Mouse (Mus musculus) myocyte (in vitro differentiated cells): ENCODE results near the gene Ubtf. TPM values are rescaled to one million over a fixed set of nuclear protein-coding genes. Genes with fewer than 3 reads are reported as not detected.

Experiments used
- H3K27me3 ChIP-seq: one replicate; pipeline ENCODE4 v1.6.1; 2011; ENCODE audit not compliant: control insufficient read depth, insufficient read depth, insufficient read length
- H3K36me3 ChIP-seq: one replicate; pipeline ENCODE4 v1.6.1; 2011; ENCODE audit not compliant: control insufficient read depth, insufficient read depth
- H3K4me2 ChIP-seq: one replicate; pipeline ENCODE4 v1.6.1; 2011; ENCODE audit warnings: low read depth, control low read depth
- H3K4me3 ChIP-seq: one replicate; pipeline ENCODE4 v1.5.1; 2011; ENCODE audit warnings: mild to moderate bottlenecking, control low read depth, moderate library complexity
- H3K79me2 ChIP-seq: one replicate; pipeline ENCODE4 v1.6.1; 2011; ENCODE audit not compliant: control insufficient read depth, insufficient read depth
- H3ac ChIP-seq: one replicate; pipeline ENCODE4 v1.6.1; 2011; ENCODE audit not compliant: control insufficient read depth, insufficient read length
- CEBPB ChIP-seq: IDR thresholded peaks from 2 replicates; pipeline ENCODE4 v1.6.1; 2011; ENCODE audit warnings: mild to moderate bottlenecking, moderate library complexity; ENCODE audit not compliant: poor library complexity, insufficient read depth, severe bottlenecking
- E2F4 ChIP-seq: IDR thresholded peaks from one replicate; pipeline ENCODE4 v1.6.1; 2011; ENCODE audit warnings: mild to moderate bottlenecking, control low read depth, moderate library complexity; ENCODE audit not compliant: insufficient read depth
- MAX ChIP-seq: IDR thresholded peaks from one replicate; pipeline ENCODE4 v1.6.1; 2011; ENCODE audit warnings: low read depth, mild to moderate bottlenecking, control low read depth
- MYOD1 ChIP-seq, 3 experiments: IDR thresholded peaks; one replicate each; pipeline ENCODE4 v1.6.1; 2011; ENCODE audit warnings: control low read depth in 2 of 3, low read depth in 2 of 3, mild to moderate bottlenecking in 2 of 3, moderate library complexity in 1 of 3; ENCODE audit not compliant: insufficient read length in 2 of 3, control insufficient read depth in 1 of 3
- MYOG ChIP-seq, 3 experiments: IDR thresholded peaks; one replicate each; pipeline ENCODE4 v1.6.1; 2011; ENCODE audit warnings: control low read depth in 2 of 3, low read depth in 2 of 3, mild to moderate bottlenecking in 2 of 3; ENCODE audit not compliant: insufficient read length in 2 of 3, control insufficient read depth in 1 of 3, insufficient read depth in 1 of 3
- POLR2A ChIP-seq: IDR thresholded peaks from one replicate; pipeline ENCODE4 v1.6.1; 2011; ENCODE audit warnings: low read depth, mild to moderate bottlenecking, control low read depth, moderate library complexity; ENCODE audit not compliant: insufficient read length
- POLR2AphosphoS2 ChIP-seq: IDR thresholded peaks from one replicate; pipeline ENCODE4 v1.6.1; 2011; ENCODE audit warnings: low read depth, control low read depth; ENCODE audit not compliant: insufficient read length
- REST ChIP-seq: IDR thresholded peaks from one replicate; pipeline ENCODE4 v1.6.1; 2011; ENCODE audit warnings: mild to moderate bottlenecking, control low read depth, moderate library complexity; ENCODE audit not compliant: insufficient read depth, insufficient read length
- SRF ChIP-seq: IDR thresholded peaks from one replicate; pipeline ENCODE4 v1.6.1; 2011; ENCODE audit warnings: low read depth; ENCODE audit not compliant: control insufficient read depth, insufficient read length
- TCF12 ChIP-seq: IDR thresholded peaks from one replicate; pipeline ENCODE4 v1.6.1; 2011; ENCODE audit warnings: mild to moderate bottlenecking, control low read depth; ENCODE audit not compliant: poor library complexity, insufficient read depth, severe bottlenecking
- TCF3 ChIP-seq: IDR thresholded peaks from one replicate; pipeline ENCODE4 v1.6.1; 2011; ENCODE audit warnings: low read depth, control low read depth; ENCODE audit not compliant: insufficient read length
- USF1 ChIP-seq: IDR thresholded peaks from one replicate; pipeline ENCODE4 v1.6.1; 2011; ENCODE audit warnings: low read depth, mild to moderate bottlenecking, control low read depth, moderate library complexity
- polyA plus RNA-seq: library from polyadenylated mRNA; unstranded; fragments of >200 nt; fragmentation: generic; extraction: Trizol; gene quantifications from one replicate; pipeline ENCODE4 v1.2.1, GENCODE M21; 2012; ENCODE audit warnings: missing spikeins

Ubtf gene
- polyA plus RNA-seq, 1 experiment, result 58.6 TPM

DNA sequence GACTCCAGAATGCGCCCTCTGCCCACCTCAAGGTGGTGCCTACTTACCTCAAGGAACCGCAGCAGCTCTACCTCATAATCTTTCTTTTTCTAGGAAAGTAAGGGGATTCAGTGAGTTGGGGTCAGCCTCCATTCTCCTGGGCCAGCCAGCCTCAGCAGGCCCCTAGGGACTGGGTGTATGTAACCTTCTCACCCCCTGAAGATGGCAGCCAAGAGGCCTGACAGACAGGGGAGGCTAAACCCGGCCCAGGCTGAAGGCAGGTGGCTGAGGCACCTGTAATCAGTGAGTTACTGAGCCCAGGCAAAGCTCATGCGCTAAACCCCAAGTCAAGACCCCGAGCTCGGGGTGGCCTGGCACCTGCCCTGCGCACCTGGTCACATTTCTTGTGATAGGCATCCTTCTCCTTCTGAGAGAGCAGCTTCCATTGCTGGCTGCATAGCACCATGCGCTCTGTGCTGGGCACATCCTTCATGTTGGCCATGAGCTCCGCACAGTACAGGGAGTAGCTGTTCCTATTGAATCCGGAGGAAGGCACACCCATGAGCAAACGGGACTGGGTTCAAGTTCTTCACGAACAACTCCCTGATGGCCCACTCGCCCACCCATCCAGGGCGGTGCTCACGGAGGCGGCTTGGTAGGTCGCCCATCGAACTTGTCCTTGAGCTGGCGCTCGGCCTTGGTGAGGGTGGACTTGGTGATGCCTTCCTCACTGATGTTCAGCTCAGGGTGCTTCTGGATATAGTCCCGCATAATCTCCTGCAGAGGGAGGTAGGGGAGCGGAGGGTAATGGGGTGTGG, 9.5 kb downstream of the Ubtf start:
- no peaks in the 10 kb centered on the region for H3K27me3 ChIP-seq
- H3K4me3 ChIP-seq, result peak overlapping the region; percentile 18
- peak overlapping the region; percentile 83 for H3K4me2 ChIP-seq

DNA sequence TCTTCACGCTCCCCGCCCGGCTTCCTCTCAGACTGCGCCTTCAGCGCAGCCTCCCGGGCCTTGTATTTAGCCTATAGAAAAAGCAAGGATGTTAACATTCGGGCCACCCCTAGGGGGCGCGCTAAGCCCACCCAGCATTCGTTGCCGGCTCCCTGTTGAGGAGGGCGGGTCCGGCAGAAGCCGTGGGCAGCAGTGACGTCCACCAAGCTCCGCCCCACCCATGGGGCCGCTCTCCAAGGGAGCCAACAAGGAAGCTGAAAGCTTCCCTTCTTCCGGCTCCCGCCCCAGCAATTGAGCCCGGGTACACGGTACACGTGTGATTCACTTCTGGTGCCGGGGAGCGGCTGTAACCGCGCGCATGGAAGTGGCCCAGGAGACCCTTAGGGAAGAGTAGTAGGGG, 10.6 kb downstream of the Ubtf start:
- TF ChIP-seq MYOD1 (IDR thresholded peaks at IDR 0.05; ENCODE audit: control insufficient read depth in 1 of 3, insufficient read length in 2 of 3, low read depth in 2 of 3) (no peak), CEBPB (no peak), POLR2A (peak; percentile 46), POLR2AphosphoS2 (peak; percentile 91)
- peaks cover 14% of the 10 kb centered on the region for H3K36me3 ChIP-seq
- H3K27me3 ChIP-seq, result no peaks in the 10 kb centered on the region

More for the DNA sequence above, 9.5 kb downstream of the Ubtf start:
- H3K79me2 ChIP-seq, result peaks cover 4% of the 10 kb centered on the region
- no peak overlapping the region for H3ac ChIP-seq
- peak; percentile 35 for TF ChIP-seq POLR2AphosphoS2
- no peak for TF ChIP-seq REST
- H3K36me3 ChIP-seq, result peaks cover 19% of the 10 kb centered on the region

DNA sequence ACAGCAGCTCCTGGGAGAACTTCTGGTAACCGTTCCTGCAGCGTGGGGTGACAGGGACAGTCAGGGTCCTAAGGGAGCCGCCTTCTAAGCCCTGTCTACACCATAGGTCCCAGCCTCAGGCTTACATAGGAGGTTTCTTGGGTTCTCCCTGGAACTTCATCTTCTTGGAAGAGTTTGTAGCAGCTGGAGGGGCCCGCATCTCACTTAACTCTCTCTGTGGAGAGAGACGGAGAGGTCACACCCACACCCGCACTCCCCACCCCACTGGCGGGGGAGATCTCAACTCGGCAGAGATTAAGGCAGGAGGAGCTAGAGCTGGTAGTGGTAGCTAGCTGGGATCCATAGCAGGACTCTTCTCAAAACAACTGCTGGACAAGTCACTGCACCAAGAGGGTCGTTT, 11.4 kb downstream of the Ubtf start:
- TF ChIP-seq MYOG (IDR thresholded peaks at IDR 0.05; ENCODE audit: control insufficient read depth in 1 of 3, insufficient read depth in 1 of 3, insufficient read length in 2 of 3, low read depth in 2 of 3) (no peak), POLR2AphosphoS2 (no peak), MAX (no peak), TCF12 (no peak), MYOD1 (IDR thresholded peaks at IDR 0.05; ENCODE audit: control insufficient read depth in 1 of 3, insufficient read length in 2 of 3, low read depth in 2 of 3) (no peak), TCF3 (no peak), POLR2A (no peak), USF1 (no peak), E2F4 (no peak), REST (no peak), CEBPB (no peak), SRF (no peak)
- Histone ChIP-seq H3ac (no peak overlapping the region), H3K4me2 (no peak overlapping the region), H3K27me3 (no peaks in the 10 kb centered on the region), H3K36me3 (peaks cover 10% of the 10 kb centered on the region), H3K79me2 (no peaks in the 10 kb centered on the region), H3K4me3 (no peak overlapping the region)

More for the DNA sequence above, 10.6 kb downstream of the Ubtf start:
- H3ac ChIP-seq, result no peak overlapping the region
- H3K4me3 ChIP-seq, result peak overlapping the region; percentile 18
- no peaks in the 10 kb centered on the region for H3K79me2 ChIP-seq
- peak overlapping the region; percentile 83 for H3K4me2 ChIP-seq

DNA sequence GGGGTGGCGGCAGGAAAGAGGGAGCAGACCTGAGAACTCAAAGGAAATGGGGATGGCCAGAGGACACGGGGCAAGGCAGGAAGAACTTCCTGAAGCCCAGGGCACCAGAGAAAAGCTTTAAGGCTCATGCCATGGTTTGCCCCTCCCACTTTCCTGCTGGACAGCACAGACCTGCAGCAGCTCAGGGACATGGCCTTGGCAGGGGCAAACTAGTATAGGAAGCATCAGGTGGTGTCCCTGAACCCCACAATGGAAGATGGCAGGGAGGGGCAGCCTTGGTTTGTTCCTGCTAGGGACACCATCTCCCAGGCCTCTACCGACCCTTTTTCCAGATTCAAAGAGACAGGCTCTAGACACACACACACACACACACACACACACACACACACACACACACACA, 14.2 kb downstream of the Ubtf start:
- H3K36me3 ChIP-seq, result peaks cover 6% of the 10 kb centered on the region
- H3K27me3 ChIP-seq, result no peaks in the 10 kb centered on the region
- no peaks in the 10 kb centered on the region for H3K79me2 ChIP-seq
- H3ac ChIP-seq, result no peak overlapping the region
- no peak overlapping the region for H3K4me2 ChIP-seq
- no peak overlapping the region for H3K4me3 ChIP-seq
- no peak for TF ChIP-seq REST
- TF ChIP-seq POLR2A, result no peak
- TF ChIP-seq MAX, result no peak
- no peak for TF ChIP-seq MYOG (IDR thresholded peaks at IDR 0.05; ENCODE audit: control insufficient read depth in 1 of 3, insufficient read depth in 1 of 3, insufficient read length in 2 of 3, low read depth in 2 of 3)
- peak; percentile 67 for TF ChIP-seq POLR2AphosphoS2
- no peak for TF ChIP-seq TCF12

DNA sequence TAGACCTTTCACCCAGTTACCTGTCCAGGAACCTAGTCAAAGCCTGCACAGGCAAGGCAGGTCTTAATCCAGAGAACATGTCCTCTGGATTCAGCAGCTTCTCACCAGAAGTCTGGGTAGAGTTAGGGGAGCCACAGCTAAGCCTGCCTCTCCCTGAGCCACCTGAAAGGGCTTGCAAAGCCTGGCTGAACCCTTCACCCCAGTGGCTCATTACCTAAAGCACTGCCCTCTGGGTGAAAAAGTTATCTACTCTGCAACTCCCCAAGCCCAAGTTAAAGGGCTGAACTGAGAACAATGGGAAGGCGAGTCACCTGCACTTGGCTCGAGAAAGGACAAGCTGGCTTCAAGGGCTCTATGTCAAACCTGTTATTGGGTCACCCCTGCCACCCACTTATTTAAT, 15.4 kb downstream of the Ubtf start:
- TF ChIP-seq TCF12 (no peak), CEBPB (no peak), POLR2A (no peak), MAX (no peak), MYOD1 (IDR thresholded peaks at IDR 0.05; ENCODE audit: control insufficient read depth in 1 of 3, insufficient read length in 2 of 3, low read depth in 2 of 3) (no peak)
- no peak overlapping the region for H3K4me2 ChIP-seq

DNA sequence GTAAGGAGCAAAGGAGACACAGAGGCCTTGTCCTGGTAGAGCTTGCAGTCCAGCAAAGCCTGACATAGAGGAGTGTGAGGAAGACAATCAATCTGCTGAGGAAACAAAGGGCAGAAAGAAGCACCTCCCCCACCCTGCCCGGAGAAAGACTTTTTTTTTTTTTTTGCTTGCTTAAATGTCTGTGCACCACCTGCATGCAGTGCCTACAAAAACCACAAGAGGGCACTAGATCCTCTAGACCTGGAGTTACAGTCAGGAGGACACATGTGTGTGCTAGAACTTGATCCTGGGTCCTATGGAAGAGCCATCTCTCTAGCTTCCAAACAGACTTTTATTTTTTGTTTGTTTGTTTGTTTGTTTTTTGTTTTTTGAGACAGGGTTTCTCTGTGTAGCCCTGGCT, 19.7 kb downstream of the Ubtf start:
- H3K79me2 ChIP-seq, result peaks cover 3% of the 10 kb centered on the region
- no peaks in the 10 kb centered on the region for H3K36me3 ChIP-seq
- H3ac ChIP-seq, result no peak overlapping the region
- no peaks in the 10 kb centered on the region for H3K27me3 ChIP-seq
- H3K4me3 ChIP-seq, result no peak overlapping the region
- no peak for TF ChIP-seq MAX
- no peak for TF ChIP-seq CEBPB
- TF ChIP-seq POLR2A, result no peak
- H3K4me2 ChIP-seq, result no peak overlapping the region

More for the DNA sequence above, 15.4 kb downstream of the Ubtf start:
- H3K36me3 ChIP-seq, result peaks cover 6% of the 10 kb centered on the region
- no peak overlapping the region for H3ac ChIP-seq
- H3K79me2 ChIP-seq, result no peaks in the 10 kb centered on the region
- no peak overlapping the region for H3K4me3 ChIP-seq
- no peaks in the 10 kb centered on the region for H3K27me3 ChIP-seq
